Comparison of ENCODE assay signal across 11 mouse cellular contexts in the genomic region with DNA sequence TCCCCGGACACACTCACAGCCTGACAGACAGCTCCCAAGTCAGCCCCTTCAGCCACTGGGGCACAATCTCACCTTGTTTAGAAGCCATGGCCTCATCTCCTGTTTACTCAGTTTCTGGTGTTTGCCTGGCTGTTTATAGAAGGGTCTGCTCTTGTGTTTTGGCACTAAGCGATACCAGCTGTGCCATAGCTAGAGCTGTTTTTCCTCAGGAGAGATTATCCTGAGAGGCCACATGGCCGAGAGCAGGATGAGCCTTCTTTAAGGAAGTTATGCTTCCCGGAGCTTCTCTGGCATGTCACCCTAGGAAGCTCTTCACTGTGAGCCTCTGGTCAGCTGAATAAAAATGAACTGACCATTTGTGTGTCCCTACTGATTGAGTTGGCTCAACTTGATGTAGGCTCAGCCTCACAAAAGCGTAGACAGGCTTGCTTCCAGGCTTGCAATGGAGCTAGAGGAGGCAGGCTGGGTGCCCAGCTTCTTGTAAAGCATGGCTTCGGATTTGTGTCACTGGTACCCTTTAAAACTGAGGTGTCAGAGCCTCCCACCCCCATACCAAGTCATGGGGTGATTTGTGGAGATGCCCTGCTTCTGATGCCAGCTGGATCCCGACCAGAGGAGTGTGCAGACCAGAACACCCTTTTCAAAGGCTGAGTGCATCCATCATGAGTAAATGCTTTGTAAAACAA. TPM values are rescaled to one million over a fixed set of nuclear protein-coding genes. Genes with fewer than 3 reads are reported as not detected.
DNase-seq lines count a peak whose midpoint lies in the region; ATAC-seq lines count a peak whose summit lies in the region.
"Had no signal": no experiment of that assay in that cellular context is flagged by ENCODE, and none has a peak within 500 bp of the region (broad histone marks: within the 10 kb centered on the region; RNA-seq: fewer than 3 reads in every experiment).

No protein-coding gene starts in this region.

- whole genome bisulfite sequencing in liver, embryonic 12.5 days (ENCODE audit: insufficient replicate concordance) = 59% methylated on average over 7 of the region's 7 CpGs

- H3K27ac ChIP-seq in liver, embryonic 12.5 days = no peak overlapping the region
- H3K27ac ChIP-seq: midbrain, embryonic 13.5 days had no signal

- peak; percentile 42 to 66 for DNase-seq in frontal cortex, adult 2 months (ENCODE audit: extremely low spot score in 1 of 2, low spot score in 1 of 2)
- no peak for DNase-seq in frontal cortex, postnatal 36 days (ENCODE audit: low spot score in 2 of 2)
- peak; percentile 48 for DNase-seq in right cerebral cortex, adult 18-20 months
- no peak for DNase-seq in right cerebral cortex, postnatal 36 days (ENCODE audit: low spot score in 2 of 2)
- peak; percentile 75 for DNase-seq in layer of hippocampus, adult 9-11 months
- DNase-seq in urinary bladder, adult 2 months (ENCODE audit: low spot score) = no peak
- no peak for DNase-seq in thymus, adult 18-20 months

- H3K9me3 ChIP-seq in liver, embryonic 12.5 days (replicated peaks) = no peaks in the 10 kb centered on the region
- H3K9me3 ChIP-seq: midbrain, embryonic 13.5 days had no signal

- no peak for ATAC-seq in liver, embryonic 12.5 days
- ATAC-seq: CD4-positive, CD25-positive, alpha-beta regulatory T cell, adult 4 months; midbrain, embryonic 13.5 days had no signal

- no peaks in the 10 kb centered on the region for H3K4me1 ChIP-seq in liver, embryonic 12.5 days

- H3K36me3 ChIP-seq in liver, embryonic 12.5 days = no peaks in the 10 kb centered on the region
- H3K36me3 ChIP-seq: midbrain, embryonic 13.5 days had no signal

- no peak overlapping the region for H3K4me2 ChIP-seq in liver, embryonic 12.5 days
- H3K4me2 ChIP-seq: midbrain, embryonic 13.5 days had no signal

- H3K27me3 ChIP-seq in liver, embryonic 12.5 days (replicated peaks) = no peaks in the 10 kb centered on the region
- H3K27me3 ChIP-seq: midbrain, embryonic 13.5 days had no signal

- H3K4me3 ChIP-seq in liver, embryonic 12.5 days = no peak overlapping the region
- H3K4me3 ChIP-seq: erythroblast, embryonic 14.5 days; midbrain, embryonic 13.5 days had no signal

- H3K9ac ChIP-seq in liver, embryonic 12.5 days = no peak overlapping the region
- H3K9ac ChIP-seq: midbrain, embryonic 13.5 days had no signal

RNA-seq across cellular contexts. Expression of a gene that starts 42.1 kb away (rescaled TPM):
- polyA plus RNA-seq in frontal cortex, adult 2 months (2012; rRNA removed) = 83.9 and 90.7 TPM in 2 replicates
- 0.97 and 0.99 TPM in 2 replicates for polyA plus RNA-seq in liver, embryonic 12.5 days (2016; fragmentation: Nextera tagmentation; extraction: Ambion mirVana)
- polyA plus RNA-seq in urinary bladder, adult 2 months (2012; rRNA removed) = 2.0 and 3.4 TPM in 2 replicates
- polyA plus RNA-seq: erythroblast, embryonic 14.5 days had no signal

Comparison
In these comparisons a context has a peak if more than half of its experiments do, and no peak if none do; other contexts are left out.
1. DNase-seq: peak in frontal cortex, adult 2 months (2 of 2), right cerebral cortex, adult 18-20 months (single experiment) and layer of hippocampus, adult 9-11 months (single experiment); none in frontal cortex, postnatal 36 days (0 of 2), right cerebral cortex, postnatal 36 days (0 of 2), urinary bladder, adult 2 months (single experiment) and thymus, adult 18-20 months (0 of 2).
2. RNA of a gene that starts 42.1 kb away (polyA plus RNA-seq): 83.9 to 90.7 TPM in frontal cortex, adult 2 months; 2.0 to 3.4 TPM in urinary bladder, adult 2 months and 0.97 to 0.99 TPM in liver, embryonic 12.5 days; every median in the first group is over 10 times any median in the second.